Mouse (Mus musculus): ENCODE measurements around the gene Tap2.

The Tap2 gene

DNA sequence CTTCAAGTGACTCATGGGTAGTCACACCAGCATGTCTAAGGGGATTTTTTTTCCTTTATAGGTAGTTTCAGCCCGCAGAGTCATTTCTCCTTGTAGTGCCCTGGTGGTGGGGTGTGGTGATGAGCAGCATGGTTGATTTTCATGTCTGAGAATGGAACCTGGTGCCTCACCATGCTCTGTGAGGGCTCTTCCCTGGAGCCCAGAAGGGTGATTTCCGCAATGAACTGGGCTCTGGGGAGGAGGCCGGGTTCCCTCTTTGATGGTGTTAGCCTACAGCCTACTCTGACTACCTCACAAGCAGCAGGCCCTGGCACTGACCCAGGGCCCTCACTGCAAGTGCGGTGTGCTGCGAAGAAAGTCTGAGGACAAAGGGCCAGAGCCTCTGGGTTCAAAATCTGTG lies at the start of gene Tap2:
Tap2 (plus strand) TSS at position 84 of the 400 bp plus-strand sequence.
- no peak for DNase-seq (ENCODE audit: low spot score)

DNA sequence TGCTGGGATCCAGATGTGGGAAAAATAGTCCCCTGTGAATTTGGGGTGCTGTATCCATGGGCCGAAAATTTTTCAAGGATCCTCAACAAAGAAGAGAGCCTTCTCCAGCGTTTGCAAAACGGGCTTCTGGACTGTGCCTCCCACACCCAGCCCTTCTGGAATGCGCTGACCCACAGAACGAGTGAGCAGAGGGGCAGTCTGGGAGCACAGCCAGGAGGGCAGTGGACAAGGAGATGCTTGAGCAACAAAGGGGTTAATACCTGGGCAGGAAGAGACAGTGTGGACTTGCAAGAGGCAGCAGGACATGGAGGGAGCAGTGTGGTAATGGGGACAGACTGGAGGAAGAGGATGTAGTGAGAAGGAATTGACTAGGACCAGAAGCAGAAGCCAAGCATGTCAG lies 47.8 kb upstream of the Tap2 start:
- DNase-seq (ENCODE audit: low spot score), result no peak

DNA sequence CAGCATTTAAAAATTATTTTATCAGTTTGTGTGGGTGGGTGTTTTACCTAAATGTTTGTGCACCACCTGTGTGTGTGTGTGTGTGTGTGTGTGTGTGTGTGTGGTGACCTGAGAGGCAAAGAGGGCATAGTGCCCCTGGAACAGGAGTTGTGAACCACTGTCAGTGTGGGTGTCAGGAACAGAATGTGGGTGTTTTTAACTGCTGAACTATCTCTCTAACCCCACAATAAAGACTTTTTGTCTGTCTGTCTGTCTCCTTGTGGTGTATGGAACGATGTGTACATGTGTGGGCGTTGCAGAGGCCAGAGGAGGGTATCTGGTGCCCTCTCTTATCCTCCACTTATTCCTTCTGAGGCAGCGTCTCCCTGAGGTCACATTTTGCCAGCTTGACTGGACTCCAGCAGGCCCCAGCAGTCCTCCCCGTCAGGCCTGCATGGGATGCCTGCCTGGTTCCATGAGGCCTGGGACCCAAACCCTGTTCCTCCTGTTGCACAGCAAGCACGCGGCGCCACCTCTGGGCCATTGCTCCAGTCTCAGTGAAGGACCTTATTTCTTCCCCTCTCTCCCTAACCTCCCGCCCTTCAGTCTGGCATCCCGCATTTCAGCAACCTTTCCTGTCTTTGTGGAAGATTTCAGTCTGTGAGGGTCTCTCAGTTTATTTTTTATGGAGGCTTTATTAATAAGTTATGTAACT lies 39.0 kb upstream of the Tap2 start:
- DNase-seq (ENCODE audit: low spot score), result no peak

DNA sequence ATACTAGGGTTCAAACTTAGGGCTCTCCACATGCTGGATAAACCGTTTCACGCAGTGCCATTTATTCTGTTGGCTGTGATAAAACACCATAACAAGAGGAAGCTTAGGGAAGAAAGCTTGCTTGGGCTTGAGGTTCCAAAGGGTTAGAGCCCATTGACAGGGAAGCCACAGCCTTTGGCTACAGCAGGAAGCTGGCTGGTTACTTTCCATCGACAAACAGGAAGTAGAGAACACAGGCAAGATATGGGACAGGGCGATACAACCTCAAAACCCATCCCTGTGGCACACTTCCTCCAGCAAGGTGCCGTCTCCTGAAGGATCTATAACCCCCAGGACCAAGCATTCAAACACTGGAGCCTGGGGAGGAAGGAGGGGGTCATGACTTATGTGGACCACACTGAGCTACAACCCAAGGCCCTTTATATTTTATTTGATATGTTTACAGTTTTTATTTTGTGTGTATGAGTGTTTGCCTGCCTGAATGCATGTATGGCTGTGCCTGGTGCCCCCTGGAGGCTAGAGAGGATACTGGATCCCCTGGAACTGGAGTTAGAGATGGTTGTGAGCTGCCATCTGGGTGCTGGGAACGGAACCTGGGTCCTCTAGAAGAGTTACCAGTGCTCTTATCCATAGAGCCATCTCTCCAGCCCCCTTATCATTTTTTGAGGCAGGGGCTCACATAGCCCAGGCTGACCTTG lies 38.1 kb upstream of the Tap2 start:
- no peak for DNase-seq (ENCODE audit: low spot score)

DNA sequence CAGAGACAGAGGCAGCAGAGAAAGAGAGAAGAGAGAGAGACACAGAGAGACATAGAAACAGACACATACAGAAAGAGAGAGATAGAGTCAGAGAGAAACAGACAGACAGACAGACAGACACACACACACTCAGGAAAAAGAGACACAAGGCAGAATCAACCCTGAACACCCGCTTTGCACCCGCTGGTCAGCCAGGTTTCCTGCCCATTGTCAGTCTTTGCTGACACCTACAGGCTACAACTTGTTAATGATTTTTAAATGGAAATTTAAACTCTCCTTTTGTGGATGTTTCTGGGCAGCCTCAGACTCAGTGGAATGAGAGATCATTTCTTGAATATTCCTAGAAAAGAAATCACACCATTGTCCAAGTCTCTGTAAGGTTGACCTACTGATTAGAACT lies 34.0 kb upstream of the Tap2 start:
- DNase-seq (ENCODE audit: low spot score), result no peak

DNA sequence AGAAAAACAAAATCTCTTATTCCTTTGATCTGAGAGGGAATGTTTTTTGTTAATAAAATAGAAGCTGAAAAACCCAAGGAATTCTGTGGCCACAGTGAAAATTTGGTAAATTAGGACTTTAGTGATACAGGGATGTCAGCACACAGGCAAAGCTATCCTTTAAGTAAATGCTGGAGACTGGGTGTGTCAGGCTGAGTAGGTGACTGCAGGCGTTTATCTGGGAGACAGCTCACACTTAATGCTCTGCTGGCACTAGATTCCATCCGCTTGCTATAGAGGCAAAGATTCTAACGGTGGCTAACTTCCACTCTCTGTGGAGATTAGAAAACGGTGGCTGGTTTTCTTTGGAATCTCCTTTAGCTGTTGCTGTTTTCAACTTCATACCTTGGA lies 32.8 kb upstream of the Tap2 start:
- DNase-seq (ENCODE audit: low spot score), result no peak

DNA sequence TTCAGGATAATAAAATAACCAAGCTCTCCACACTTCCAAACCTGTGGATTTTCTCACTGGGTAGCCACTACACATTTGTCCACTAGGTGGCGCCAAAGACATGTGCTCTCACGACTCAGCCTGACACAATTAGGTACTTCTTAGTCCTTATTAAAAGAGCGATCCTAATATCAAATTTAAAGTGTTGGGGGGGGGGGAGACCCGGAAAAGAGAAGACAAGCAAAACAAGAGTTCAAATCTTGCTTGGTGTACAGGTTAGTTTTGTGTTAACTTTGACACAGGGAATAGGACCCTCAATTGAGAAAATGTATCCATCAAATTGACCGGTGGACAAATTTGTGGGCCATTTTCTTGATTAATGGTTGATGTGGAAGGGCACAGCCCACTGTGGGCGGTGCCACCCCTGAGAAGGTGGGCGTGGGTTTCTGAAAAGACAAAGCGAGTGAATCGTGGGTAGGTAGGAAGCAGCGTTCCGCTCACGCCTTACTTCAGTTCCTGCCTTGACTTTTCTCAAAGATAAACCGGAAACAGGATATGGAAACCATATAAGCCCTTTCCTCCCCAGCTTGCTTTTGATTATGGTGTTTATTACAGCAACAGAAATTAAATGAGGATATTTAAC lies 32.3 kb upstream of the Tap2 start:
- DNase-seq (ENCODE audit: low spot score), result peak; percentile 81

DNA sequence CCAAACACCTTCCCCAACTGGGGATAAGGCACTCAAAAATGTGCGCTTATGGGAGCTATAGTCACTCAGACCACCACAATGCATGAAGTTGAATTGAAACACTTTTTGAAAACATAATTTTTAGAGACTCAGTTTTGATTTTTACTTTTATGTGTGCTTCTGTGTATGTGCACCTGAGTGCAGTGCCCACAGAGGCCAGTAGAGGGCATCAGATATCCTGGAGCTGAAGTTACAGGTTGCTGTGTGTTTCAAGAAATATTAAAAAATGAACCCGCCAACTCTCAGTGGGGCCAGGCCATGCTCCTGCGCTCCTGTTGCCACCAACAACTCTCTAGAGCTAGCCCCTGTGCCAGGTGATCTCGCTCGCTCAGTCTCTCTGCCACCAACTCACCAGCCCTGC lies 30.8 kb upstream of the Tap2 start:
- DNase-seq (ENCODE audit: low spot score), result no peak

DNA sequence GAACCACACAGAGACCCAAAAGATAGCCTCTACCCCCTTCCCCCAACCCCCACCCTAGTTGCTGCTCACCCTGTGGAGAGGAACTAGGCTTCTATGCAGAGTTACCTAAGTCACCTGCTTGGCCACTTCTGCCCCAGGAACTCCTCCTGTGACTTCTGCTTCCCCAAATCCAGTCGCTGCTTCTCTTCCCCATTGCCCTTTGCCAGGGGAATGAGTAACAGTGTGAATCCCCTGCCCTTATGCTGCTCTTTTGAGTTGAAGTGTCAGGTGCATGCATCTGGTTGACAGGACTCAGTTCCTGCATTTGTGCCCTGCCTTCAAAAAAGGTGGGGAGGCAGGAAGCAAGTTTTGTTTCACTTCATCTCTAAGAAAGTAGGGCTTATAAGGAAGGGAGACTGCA lies 29.3 kb upstream of the Tap2 start:
- DNase-seq (ENCODE audit: low spot score), result no peak

DNA sequence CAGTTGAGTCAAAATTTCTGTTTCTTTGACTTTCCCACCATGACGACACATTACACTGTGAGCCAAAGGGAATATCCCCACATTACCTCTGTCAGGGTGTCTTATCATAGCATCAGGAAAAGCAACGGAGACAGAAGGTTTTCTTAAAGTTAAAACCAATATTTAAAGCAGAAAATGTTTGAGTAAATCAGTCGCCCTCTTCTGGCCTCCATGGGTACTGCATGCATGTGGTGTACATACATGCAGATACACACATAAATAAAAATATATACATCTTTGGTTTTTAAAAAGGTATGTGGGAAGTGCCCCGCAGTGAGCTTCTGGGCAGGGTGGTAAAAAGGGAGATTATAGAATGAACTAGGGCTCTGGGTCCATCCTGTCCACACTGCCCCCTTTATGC lies 26.1 kb upstream of the Tap2 start:
- DNase-seq (ENCODE audit: low spot score), result no peak

DNA sequence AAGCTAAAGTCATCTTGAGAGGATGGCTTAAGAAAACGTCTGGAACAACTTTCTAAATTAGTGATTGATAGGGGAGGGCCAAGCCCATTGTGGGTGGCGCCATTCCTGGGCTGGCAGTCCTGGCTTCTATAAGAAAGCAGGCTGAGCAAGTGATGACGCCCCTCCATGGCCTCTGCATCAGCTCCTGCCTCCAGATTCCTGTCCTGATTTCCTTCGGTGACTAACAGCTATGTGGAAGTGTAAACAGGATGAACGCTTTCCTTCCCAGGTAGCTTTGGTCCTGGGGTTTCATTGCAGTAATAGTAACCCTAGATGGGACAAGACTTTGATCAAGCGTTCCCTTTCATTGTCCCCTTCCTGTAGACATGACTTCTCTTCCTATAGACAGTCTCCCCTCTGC lies 24.3 kb upstream of the Tap2 start:
- DNase-seq (ENCODE audit: low spot score), result no peak

DNA sequence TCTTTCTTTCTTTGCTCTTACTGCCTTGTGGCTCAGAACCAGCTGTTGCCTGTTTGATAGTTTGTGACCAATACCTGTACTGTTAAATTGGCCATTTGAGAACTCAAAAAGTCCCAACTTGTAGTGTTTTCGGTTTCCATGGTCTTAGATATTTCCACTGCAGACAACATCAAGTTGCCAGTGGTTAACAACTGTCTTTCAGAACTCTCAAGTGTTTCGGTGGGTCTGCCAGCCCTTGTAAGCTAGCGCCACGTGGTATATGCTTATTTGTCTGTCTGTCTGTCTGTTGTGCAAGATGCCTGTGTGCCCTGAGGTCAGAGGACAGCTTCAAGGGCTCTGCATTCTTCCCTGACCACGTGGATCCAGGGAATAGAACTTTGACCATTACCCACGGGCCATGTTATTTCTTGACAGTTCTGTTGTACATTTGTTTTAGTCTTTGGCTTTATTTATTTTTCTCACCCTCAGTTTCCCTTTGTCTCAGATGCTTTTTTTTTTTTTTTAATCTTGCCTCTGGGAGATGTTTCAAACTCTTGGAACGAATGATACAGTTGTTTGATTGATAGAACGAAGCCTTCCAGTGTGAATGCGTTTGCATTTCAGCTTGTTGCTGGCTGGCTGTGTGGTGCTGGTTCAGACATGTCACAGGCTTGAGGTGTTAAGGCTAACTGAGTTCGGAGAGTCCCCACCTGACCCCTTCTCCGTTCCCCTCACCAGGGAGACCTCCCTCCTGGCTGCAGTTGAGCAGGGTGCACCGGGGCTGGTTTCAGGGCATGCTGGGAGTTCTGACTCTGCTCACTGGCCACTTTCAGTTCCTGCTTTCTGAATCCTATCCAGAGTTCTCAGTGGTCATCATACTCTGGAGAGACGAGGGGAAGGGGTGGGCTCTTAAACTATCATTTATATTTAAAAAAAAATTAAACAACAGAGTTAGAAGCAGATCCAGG lies 23.1 kb upstream of the Tap2 start:
- DNase-seq (ENCODE audit: low spot score), result no peak

DNA sequence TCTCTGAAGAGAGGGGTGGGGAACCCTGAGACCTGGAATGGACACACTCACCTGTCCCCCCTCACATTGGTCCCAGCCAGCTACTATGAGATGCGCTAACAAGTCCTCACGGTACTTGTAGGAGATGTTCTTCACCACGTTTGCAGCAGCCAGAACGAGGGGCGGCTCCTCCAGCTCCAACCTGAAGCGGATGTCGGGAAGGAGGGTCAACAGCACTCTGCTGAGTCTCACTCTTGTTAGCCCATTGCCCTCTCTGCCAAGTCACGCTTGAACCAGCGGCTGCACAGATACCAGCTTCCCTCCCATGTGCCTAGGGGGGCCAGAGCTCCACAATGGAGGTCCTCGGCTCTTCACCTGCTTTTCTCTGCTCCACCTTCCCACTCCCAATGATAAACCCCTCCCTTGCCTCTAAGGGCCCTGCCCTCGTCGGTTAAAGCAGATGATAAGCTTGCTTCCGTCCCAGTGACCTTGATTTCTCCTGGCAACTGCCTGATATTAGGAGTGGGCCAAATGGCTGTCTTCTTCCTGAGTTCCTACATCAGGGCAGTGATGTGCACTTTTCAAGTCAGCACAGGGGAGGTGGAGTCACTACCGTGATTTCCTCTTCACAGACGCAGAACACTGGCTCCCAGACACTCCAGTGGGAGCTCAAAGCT lies 19.6 kb upstream of the Tap2 start:
- DNase-seq (ENCODE audit: low spot score), result no peak

DNA sequence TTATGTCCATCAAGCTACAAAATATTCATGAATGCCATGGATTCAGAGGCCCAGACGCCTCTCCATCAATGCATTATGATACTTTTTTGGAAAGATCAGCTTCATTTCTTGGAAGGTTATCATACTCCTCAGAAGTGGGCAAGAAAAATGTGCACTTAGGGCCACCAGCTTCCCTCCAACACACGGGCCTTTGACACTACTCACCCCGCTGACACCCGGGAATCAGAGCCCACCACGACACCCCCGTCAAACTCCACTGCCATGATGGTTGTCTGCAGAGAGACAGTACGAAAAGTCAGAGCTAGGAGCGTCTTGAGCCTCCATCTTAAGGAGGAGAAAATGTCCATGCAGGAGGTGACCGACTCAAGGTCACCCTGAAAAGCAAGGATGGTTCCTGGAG lies 17.8 kb upstream of the Tap2 start:
- no peak for DNase-seq (ENCODE audit: low spot score)

DNA sequence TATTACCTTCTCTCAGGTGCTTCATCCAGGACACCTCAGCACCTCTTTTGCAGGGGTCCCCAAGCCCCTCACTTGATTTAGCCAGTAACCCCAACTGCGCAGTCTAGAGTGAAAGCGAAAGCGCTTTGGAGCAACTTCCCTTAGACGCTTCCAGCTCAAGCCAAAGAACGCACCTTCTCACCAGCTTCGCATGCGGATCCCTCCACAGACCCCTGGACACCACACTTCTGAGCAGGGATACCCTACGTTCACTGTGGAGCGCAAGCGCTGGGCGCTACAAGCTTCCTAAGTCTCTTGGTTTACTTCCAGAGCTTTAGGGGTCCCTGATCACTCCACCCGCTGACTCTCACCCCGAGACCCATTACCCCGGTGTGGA lies 16.5 kb upstream of the Tap2 start:
- DNase-seq (ENCODE audit: low spot score), result no peak

DNA sequence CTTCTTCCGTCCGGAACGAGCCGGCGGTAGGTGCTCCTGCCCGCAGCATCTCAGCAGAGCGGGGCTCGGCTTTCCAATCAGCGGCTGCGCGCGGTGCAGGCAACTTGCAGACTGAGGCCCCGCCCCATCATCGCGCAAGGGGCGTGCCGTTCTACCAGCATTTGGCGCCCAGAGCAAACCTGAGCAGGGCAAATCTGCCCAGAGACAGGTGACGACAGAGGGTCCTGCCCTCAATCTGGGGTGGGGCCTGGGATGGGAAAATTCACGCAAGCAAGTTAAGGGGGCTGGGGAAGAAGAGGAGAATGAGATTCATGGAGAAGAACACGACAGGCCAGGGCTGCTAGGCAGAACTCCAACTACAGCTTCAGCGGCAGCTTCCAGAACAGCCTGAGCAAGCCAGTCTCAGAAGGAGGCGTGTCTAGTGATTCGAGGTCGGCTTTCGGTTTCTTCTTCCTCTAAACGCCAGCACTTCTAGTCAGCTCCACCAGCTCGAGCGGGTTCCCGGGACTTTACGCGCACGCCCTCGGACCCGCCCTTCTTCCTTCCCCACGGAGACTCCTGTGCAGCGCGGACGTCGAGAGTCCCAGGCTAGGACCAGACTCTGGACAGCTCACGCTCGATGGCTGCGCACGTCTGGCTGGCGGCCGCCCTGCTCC lies 15.9 kb upstream of the Tap2 start, which contains the start of the genes Tap1 and Psmb9:
Tap1 (plus strand) TSS at position 293 of the 656 bp plus-strand sequence.
Psmb9 (minus strand) TSS at position 504 of the 656 bp plus-strand sequence.
- peak; percentile 99 for DNase-seq (ENCODE audit: low spot score)

DNA sequence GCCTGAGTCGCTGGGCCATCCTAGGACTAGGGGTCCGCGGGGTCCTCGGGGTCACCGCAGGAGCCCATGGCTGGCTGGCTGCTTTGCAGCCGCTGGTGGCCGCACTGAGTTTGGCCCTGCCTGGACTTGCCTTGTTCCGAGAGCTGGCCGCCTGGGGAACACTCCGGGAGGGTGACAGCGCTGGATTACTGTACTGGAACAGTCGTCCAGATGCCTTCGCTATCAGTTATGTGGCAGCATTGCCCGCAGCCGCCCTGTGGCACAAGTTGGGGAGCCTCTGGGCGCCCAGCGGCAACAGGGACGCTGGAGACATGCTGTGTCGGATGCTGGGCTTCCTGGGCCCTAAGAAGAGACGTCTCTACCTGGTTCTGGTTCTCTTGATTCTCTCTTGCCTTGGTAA lies 15.3 kb upstream of the Tap2 start:
- peak; percentile 31 for DNase-seq (ENCODE audit: low spot score)

DNA sequence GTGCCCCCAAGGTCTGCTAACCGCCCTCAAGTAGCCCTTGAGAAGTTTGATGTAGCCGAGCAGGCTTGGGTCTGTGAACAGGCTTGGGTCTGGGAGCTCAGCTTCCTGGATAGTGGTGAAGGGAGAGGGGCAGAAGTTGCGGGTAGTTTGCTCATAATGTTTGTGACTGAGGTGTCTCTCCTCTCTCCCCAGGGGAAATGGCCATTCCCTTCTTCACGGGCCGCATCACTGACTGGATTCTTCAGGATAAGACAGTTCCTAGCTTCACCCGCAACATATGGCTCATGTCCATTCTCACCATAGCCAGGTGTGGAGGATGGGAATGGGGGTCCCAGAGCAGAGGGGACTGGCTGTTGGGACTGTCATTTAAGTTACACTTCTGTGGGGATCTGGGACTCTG lies 14.3 kb upstream of the Tap2 start:
- DNase-seq (ENCODE audit: low spot score), result no peak

DNA sequence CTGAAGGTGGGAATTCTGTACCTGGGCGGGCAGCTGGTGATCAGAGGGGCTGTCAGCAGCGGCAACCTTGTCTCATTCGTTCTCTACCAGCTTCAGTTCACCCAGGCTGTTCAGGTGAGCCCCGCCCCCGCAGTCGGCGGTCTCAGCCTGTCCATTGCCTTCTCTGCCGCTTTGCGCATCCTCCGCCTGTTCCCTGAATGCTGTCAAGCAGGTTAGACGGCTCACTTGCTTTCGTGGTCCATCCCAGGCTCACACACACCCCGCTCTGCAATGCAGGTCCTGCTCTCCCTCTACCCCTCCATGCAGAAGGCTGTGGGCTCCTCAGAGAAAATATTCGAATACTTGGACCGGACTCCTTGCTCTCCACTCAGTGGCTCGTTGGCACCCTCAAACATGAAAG lies 10.5 kb upstream of the Tap2 start:
- peak; percentile 40 for DNase-seq (ENCODE audit: low spot score)

DNA sequence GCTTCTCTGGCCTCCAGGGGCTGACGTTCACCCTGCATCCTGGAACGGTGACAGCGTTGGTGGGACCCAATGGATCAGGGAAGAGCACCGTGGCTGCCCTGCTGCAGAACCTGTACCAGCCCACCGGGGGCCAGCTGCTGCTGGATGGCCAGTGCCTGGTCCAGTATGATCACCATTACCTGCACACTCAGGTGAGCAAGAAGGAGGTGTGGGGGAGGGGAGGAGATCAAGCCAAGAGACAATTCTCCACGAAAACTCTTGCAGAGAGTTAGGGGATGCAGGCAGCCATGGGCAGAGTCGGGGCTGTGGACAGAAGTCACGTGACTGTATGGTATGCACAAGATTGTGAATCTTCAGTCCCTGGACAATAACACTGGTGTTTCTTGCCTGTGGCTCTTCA lies 9.9 kb upstream of the Tap2 start:
- no peak for DNase-seq (ENCODE audit: low spot score)

DNA sequence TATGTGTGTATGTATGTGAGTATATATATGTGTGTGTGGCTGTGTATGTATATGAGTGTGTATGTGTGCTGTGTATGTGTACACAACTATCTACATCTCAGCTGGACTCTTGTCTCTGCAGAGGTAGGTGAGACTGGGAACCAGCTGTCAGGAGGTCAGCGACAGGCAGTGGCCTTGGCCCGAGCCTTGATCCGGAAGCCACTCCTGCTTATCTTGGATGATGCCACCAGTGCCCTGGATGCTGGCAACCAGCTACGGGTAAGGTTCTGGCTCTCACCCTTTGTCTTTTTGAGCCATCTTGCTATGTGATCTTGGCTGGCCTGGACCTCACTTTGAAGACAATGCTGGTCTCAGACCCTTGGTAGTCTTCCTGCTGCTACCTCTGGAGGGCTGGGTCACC lies 8.6 kb upstream of the Tap2 start:
- no peak for DNase-seq (ENCODE audit: low spot score)
